Mouse (Mus musculus) adrenal gland, postnatal 14 days (tissue): Measurements from ENCODE around the gene Irf1. TPM values are rescaled to one million over a fixed set of nuclear protein-coding genes. Genes with fewer than 3 reads are reported as not detected.
A peak's percentile ranks its signal among the peaks of the same experiment; 100 is the strongest.

ENCODE experiments used
- DNase-seq: peaks from one replicate; pipeline ENCODE4 v3.0.0; 2021; ENCODE audit warnings: mixed read lengths
- total RNA-seq: library from RNA; stranded (reverse); gene quantifications from 2 replicates; pipeline ENCODE4 v1.2.3, GENCODE M21; 2021

The Irf1 gene
- total RNA-seq, 1 experiment from 2014 or later: 19.6 TPM

DNA sequence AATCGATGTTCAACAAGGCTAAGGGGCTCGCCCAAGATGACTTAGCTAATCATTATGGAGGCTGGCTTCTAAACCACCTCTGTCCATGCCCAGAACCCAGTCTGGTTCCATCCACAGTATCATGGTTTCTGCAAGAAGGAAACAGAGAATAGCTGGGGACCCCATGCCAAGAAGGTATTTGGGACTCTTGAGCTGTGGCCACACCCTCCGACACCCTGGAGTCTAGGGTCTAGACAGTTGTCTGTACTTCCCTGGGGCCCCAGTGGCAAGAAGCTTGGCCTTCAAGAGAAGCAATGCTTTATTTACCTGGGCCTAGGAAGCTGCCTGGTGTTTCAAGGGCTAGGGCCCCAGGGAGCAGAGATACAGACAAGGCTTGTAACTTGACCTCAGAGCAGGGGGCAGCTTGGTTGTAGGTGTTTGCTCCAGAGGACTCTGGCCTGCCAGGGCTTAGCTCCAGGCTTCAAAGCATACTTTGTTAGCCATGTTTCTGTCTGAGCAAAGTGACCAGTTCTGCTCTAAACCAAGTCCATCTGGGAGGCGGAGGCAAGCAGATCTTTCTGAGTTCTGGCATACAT lies 11.5 kb downstream of the Irf1 start:
- no peak for DNase-seq

DNA sequence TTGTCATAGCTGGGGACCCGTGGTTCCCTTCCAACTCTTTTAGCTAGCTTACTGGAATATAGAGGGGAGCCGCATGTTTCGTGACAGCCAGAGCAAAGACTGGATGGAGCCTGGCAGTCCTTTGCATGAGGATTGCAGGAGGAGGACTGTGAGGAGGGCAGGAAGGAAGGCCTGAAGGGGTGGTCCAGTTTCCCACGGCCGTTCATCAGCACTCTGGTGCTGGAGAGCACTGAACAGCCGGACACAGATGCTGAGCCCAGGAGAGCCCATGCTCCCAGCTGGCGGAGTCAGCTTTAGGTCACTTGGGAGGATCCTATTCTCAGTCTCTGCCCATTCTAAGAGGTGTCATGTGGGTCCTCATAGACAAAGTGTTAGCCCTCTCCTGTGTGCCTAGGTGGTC lies 12.2 kb downstream of the Irf1 start:
- no peak for DNase-seq

DNA sequence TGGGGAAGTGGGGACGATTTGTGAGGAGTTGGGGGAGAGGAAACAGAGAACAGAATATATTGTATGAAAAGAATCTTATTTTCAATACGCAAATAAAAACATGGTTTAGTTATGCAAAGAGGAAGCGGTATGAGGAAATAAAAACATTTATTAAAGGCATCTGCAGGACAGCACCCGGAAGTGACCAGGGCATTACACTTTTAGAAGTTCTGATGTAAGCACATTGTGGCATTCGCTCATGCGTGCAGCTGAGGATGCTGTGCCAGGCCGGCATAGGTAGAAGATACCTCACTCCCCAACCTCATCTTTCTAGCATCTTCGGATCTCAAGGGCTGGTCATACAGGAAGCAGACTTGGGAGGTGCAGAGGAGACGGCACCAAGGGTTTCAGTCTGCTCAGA lies 13.5 kb downstream of the Irf1 start:
- no peak for DNase-seq

DNA sequence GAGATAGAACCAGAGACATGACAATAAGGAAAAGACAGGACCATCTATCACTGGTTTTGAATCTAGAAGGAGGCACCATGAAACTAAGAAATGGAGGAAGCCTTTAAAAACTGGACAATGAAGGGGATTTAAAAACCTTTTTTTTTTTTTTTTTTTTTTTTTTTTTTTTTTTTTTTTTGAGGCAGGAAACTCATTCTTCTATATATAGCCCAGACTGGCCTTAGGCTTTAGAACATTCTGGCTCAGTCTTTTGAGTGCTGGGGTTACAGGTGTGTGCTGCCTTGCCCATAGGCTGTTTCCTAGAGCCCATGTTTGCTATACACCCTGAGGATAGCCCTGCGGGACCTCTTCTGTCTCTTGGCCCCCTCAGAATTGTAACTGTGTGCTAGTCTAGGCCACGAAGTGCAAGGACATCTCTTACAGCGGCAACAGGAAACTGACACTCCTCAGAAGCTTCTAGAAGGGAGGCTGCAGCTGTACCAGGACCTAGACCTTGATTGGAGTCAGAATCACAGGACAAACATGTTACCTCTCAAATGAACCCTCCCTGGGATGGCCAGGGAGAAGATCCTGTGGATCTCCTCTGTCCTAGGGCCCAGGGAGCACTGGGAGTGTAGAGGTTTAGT lies 15.6 kb downstream of the Irf1 start:
- no peak for DNase-seq

DNA sequence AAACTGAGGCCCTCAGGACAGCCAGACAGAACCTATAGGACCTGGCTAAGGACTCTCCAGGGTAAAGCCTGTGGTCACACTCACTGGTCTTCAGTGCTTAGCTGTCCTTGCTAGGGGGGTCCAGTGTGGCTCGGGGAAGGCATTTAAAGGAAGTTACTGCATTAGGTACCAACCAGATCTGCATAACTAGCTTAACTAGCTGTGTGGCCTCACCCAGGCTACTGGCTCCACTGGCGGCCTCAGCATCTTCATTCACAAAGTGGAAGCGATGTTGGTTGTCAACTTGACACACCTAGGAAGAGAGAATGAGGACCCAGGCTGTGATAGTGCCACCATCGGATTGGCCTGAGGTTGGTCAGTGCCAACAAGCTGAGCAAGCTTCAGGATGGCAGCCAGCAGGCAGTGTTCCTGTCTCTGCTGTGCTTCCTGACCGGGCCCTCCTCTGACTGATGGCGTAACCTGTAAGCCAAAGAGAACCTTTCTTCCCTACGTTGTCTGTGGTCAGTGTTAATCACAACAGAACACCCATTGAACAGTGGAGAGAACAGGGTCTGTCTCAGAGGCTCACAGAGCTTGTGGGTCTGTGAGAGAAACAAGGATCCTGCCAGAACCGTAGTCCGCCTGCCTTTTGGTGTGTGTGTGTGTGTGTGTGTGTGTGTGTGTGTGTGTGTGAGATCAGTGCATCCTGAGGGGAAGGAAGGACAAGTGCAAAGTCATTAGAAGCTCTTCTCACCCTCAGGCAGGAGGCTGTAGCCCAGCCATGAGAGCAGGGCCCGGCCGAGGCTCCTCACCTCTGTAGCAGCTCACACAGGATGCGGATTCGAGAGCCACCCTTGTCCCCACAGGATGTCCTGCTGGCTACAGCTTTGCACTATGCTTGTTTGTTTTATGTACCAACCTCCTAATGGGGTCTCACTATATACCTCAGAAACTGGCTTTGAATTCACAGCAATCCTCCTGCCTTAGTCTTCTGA lies 16.5 kb downstream of the Irf1 start:
- DNase-seq: peak; percentile 63

DNA sequence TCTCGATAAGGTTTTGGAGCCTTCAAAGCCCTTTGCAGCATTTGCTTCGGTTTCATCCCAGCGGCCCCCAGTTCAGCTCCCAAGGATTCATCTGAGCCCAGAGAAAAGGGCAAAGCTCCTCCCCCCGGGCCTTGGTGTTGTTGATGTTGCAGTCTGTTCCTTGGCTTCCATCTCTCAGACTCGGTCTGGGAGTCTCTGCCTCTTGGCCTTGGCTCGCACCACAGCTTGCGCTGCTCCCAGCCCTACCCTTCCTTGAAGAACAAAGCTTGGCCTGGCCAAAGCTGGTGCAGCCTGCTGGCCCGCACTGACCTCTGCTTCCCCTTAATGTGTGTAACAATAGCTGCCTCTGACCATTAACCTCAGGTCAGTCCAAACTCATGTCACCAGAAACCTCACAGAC lies 18.4 kb downstream of the Irf1 start:
- DNase-seq: peak; percentile 78

DNA sequence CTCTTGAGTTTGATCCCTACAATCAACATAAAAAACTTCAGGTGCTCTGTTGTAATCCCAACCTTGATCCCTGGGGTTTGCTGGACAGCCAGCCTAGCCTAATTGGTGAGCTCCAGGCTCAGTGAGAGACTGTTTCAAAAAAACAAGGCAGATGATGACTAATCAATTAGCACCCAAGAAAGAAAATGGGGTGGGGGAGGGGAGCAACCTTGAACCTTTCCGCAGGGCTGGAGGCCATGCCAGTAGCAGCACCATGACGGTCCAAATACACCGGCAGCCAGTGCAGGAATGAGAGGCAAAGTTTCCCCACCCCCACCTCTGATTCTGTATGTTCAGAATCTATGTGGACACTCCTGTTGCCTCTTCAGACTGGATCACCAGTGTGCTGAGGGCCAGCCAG lies 19.5 kb downstream of the Irf1 start:
- DNase-seq: no peak

DNA sequence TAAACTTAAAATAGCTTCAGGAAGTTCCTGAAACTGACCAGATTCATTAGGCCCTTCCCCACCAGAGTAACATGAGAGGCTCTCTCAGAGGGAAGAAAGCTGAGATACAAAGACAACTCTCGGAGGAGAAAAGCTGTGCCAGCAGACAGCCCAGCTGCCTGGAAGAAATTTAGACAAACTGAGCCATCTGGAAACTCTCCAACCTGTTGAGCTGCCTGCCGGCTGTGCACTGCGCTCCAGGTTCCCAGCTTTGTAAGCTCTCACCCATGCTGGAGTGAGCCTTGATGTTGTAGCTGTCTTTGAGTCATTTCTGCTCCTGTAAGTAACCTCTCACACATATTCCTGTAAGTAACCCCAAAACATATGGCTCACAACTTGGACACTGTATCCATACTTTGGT lies 23.2 kb downstream of the Irf1 start:
- DNase-seq: peak; percentile 24

DNA sequence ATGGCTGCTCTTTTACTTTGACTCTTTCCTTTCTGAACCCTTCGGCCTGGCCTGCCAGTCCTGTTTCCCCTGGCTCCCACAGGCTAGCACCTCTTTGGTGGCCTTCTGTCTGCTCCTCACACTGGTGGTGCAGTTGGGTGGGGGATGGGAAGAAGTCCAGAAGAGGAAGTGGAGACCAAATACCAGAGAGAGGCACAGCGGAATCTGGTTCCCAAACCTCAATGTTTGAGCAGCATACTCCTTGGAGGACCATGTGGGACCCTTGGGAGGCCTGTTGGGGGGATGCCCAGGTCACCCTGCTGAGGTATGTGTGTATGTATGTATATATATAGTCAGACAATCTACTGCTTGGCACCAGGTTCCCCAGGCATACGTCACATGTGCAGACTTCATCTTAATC lies 24.2 kb downstream of the Irf1 start:
- DNase-seq: peak; percentile 27

DNA sequence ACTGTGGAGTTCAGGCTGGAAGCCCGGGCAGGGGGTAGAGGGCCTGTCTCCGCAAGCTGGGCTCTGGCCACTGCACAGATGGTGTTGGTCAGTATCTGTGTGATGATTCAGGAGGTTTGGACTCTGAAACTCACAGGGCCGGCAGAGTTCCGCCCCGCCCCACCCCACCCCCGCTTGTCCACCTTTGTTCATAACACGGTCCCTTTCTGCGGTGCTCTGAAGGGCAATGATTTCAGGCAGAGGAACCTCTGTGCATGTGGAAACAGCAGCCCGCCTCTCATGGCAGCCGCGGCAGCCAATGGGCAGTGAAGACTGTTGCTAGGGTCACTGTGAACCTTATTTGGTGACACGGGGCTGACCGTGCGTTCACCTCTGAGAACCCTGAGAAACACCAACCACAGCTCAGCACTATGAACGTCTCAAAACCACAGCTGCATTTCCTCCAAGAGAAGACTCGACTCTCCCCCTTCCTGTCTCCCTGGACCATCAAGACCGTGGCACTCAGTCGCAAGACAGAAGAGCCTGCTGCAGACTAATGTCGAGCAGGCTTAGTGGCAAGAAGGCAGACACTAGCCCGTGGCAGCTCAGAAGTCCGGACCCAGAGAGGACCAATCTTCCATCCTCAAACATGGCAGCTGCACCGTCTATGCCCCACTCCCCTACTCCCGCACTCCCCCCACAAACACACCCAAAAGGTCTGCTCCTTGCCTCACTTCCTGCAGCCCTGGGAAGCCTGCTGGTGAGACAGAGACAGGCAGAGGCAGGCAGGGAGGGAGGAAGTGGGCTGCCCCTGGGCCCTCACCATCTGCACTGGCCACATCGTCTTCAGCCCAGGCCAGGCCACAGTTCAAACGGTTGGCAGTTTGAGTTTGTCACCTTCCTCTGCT lies 25.1 kb downstream of the Irf1 start:
- peak; percentile 64 for DNase-seq

DNA sequence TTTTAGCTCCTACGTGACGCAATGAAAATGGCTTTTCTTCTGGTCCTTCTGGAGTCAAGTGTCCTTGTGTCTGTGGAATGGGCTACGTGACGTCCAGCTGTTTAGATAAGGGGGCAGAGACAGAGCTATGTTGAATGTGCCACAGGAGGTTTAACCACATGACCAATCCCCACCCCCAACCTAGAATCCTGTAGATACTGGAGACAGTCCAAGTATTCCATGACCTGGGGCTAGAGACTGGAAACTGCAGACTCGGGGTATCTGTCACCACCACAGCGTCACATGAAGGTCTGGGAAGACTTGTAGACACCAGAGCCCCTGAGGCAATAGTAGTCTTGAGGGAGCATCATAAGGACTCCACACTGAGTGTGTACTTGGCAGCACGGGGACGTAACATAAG lies 26.0 kb downstream of the Irf1 start:
- no peak for DNase-seq

DNA sequence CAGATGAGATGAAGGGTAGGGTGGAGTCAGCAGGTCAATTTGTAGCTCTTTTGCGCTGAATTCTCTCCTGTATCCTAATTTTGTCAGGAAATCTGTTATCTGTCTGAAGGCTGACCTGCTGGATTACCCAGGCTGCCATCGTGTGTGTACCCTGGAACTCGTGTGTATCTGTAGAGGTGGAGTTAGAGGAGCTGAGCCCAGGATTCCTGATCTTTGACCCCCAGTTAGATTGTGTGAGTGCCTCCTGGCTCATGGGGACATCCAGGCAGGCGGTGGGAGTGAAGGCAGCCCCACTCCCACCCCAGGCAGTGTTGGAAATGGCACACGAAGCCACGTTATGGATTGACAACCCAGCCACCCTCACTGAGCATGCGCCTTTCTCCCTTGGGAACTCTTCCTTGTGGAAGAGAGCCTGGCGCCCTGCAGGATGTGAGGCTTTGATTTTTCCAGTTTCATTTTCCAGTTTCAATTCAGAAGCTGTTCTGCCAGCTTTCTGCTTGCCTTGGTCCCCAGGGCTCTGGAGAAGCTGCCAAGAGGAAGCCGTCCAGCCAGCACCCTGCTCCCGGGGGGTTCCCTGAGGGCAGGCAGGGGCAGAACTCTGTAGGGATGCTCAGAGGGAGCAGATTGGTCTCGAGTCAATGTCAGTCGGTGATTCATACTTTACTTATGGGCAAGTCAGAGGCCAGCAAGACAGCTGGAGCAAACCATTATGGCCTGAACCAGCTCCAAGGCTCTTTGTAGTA lies 26.8 kb downstream of the Irf1 start:
- DNase-seq: peak; percentile 88

DNA sequence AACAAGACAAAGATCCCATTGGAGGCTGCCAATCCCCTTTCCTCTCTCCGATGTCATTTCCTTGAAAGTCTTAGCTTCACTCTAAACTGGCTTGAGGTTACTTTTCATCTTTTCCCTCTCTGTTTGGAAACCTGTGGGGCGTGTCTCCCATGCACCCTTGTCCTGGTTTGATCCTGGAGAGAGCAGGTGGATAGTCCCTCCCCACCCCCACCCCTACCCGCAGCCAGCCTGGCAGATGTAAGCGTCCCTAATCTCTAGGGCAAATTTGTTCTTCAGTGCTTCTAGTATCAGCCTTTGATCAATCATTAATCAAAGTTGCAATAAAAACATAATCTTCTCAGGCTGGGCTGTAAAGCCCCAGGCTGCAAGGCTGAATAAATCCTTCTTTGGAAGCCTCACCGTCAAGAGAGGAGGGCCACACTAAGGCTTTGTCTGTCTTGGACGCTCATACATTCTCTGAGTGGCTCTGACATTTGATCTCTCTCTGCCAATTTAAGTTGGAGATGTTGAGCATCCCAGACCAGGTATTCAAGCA lies 27.6 kb downstream of the Irf1 start:
- no peak for DNase-seq

DNA sequence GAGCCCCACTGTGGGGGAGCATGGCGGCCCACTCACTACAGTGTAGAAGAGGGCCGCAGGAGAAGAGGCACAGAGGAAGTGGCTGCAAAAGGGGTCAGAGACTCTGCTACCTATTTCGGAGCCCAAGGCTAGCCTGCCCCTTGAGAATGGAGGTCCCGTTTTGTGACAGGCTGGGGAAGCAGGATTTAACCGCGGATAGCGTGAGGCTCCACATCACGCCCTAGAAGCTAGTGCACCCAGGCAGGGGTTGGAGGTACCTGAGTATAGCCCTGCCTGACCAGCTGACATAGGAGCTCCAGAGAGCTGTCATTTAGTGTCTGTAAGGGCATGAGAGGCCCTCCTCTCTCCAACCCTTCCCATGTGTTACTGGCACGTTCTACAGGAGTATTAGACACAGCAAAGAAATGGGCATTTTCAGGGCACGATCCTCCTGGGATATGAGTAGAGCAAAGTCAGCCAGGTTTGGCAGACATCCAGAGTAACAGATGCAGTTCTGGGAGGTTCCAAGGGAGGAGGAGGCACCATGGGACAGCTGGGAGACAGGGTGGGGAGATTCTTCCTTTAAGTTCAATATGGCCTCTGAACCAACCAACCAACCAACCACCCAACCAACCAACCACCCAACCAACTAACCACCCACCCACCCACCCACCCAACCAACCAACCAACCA lies 28.4 kb downstream of the Irf1 start:
- no peak for DNase-seq

DNA sequence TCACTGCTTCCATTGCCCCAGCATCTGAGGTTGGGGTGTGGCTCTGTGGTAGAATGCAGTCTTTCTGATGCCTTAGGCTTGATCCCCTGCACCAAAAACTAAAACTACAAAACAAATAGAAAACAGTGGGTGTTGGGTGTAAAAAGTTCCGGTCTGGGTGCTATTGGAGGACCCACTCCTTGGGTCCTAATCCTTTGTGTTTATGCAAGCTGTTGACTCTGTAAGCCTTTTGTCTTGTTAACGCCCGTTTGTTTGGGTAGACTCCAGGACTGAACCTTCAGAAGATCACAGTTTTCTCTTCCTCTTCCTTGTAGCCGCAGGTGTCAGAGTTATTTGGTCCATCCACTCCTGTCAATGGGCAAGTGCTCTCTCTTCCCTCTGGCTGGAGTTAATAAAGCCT lies 30.2 kb downstream of the Irf1 start:
- DNase-seq: no peak

DNA sequence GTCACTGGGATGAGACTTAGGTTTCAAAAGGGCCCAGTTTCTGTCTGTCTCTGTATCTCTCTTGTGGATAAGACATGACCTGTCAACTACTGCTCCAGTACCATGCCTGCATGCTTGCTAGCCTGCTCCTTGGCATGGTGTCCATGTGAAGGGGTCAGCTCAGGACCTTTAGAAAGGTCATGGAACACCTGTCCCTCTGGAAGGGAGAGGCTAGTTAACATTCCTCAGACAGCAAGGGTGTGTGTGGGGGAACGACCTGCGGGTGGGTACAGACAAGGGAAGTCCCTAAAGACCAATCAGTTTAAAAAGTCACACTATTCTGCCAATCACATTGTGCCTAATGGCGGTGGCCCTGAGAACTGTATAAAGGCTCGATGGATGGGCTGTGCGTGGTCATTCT lies 31.2 kb downstream of the Irf1 start:
- no peak for DNase-seq

DNA sequence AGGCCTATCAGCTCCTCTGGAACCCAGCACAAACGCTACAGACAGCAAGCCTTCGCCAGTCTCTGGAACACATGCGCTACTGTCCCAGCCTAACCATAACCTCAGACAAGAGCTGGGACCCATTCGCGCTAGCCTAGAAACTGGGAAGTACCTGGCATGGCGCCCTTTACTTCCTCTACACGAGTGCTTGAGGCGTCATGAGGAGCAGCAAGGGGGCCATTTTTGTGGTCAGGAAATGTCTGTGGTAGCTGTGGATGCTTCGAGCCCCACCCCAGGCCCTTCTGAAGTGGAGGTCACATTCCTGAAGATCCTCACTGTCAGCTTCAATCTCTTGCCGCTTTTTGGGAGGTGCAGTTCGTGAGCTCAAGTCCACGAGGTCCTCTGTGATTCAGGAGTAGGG lies 33.3 kb downstream of the Irf1 start:
- DNase-seq: no peak

DNA sequence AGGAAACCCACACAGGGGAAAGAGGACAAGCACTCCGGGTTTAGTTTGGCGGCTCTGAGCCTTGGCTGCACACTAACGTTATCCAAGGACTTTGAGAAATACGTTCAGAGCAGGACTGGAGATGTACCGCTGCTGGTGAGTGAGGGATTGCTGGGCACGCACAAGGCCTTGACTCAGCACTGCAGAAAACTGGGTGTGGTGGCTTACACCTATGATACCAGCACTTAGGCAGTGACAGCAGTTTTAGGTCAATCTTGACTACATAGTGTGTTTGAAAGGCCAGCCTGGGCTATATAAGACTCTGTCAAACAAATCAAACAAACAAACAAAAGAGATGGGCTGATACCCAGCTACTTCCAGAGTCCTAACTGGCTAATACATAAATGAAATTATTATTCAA lies 33.7 kb downstream of the Irf1 start:
- no peak for DNase-seq

DNA sequence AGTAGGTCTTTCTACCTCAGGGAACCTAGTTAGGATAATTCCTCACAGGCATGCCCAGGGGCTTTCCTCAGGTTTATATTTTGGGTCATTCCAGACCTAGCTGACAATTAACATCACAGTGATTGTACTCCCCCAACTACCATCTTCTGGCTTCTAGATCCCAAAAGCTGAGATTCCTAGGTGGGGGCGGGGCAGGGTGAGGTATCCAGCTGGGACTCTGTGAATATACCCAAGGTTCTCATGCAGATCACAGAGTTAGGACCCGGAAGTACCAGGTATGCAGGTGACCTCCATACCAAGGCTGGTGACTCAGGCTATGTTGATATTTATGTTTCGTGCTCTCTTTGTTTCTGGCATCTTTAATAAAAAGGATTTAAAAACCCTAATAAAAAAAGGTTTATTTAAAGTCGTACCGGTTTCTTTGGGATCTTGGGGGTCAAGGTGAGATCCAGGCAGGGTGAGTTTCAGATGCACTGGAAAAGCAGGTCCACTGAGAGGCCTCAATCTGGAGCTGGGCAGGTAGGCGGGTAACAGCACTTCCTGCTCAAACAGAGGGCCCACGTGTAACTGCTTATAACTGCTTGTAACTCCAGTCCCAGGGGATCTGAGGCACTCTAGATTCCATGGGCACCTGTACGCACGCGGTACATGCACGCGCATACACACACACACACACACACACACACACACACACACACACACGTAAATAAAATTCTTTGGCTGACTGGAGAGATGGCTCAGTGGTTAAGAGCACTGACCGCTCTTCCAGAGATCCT lies 34.9 kb downstream of the Irf1 start:
- no peak for DNase-seq

DNA sequence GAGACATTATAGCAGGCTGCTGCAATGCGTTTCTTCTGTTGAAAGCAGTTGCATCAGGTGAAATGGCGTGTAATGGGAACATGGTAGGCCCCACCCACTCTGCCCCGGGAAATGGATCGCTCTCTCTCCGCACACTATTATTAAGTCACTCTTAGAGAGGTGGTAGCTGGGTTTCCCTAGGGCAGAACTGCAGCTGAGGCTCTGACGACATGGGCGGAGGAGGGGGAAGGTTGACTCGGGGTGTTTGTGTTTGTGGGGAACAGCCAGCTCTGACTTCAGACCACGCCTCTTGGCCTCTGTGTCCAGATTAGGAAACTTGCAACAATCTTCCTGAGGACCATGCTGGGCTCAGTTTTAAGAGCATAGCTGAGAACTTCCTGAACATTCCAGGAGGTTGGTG lies 36.0 kb downstream of the Irf1 start:
- DNase-seq: peak; percentile 77
